Mouse (Mus musculus): Measurements from ENCODE around the gene Atp6v0b. TPM values are rescaled to one million over a fixed set of nuclear protein-coding genes. Genes with fewer than 3 reads are reported as not detected.

Gene Atp6v0b
- total and polyA plus RNA-seq, 2 experiments from 2014 or later = 216 to 356 TPM

DNA sequence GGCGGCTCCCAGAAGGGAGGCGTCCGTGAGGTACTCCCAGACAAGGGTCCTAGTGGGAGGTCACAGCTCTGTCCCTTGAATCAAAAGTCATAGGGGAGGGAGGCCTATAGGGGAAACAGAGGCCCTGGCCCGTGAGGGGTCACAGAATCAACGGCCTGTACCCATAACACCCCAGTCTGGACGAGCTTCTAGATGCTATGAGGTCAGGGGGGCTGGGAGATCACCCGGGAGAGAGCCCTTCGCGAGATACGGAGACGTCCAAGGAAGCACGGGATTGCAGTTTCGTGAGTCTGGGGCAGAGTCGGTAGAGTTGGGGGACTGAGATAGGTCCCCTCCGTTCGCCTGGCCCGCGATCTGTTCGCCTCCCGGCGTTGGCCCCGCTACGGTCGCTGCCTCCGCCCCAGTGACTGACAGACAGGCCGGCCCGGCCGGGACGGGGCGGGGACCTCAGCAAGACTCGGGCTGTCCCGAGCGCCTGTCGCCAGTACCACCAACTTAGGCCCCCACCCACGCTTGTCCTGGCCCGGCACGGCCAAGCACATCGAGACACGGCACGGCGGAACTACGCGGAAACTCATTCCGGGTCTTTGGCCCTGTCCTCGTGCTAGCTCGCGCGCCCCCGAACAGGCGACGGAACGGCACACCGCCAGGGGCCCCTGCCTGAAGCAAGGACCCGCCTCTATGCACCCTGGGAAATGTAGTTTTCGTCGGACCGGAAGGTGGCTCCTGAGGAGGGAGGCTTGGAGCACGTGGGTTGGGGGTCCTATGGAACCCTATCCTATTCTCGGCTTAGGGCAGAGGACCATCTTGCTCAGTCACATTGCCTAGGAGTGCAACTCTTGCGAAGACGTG is 27.7 kb upstream of the Atp6v0b start, which contains the start of gene Ipo13:
Gene Ipo13, minus strand, starts transcription at position 409 of the 852 bp plus-strand sequence.
- Histone ChIP-seq H3K4me3 (ENCODE audit: low read depth, low read length) (peak within 1 kb of the TSS; percentile 72), H3K4me2 (ENCODE audit: low read depth, low read length) (peak within 1 kb of the TSS; percentile 75), H3K27ac (ENCODE audit: low read depth) (peak within 1 kb of the TSS; percentile 83), H3K27me3 (ENCODE audit: control insufficient read depth, insufficient read depth, low read length) (no peaks in the 10 kb centered on the region), H3K9me3 (replicated peaks; ENCODE audit: control insufficient read depth, low read length) (no peaks in the 10 kb centered on the region), H3K36me3 (replicated peaks; ENCODE audit: control insufficient read depth, insufficient read depth, low read length) (peaks cover 17% of the 10 kb centered on the region), H3K9ac (replicated peaks; ENCODE audit: low read depth, low read length) (peak within 1 kb of the TSS; percentile 72), H3K4me1 (ENCODE audit: control insufficient read depth, insufficient read depth) (peaks cover 41% of the 10 kb centered on the region)
- peak; percentile 85 for DNase-seq (ENCODE audit: low spot score)
- WGBS = under 1% methylated on average over 60 of the region's 61 CpGs
- ATAC-seq (ENCODE audit: insufficient read depth, low read depth) = peak; percentile 88
- TF ChIP-seq CTCF (IDR thresholded peaks at IDR 0.05; ENCODE audit: low read depth) = 0 out of 2 replicates have a peak, but pooled peaks have one; percentile 20
- peak; percentile 87 for TF ChIP-seq EP300 (IDR thresholded peaks at IDR 0.05; ENCODE audit: low read depth)

DNA sequence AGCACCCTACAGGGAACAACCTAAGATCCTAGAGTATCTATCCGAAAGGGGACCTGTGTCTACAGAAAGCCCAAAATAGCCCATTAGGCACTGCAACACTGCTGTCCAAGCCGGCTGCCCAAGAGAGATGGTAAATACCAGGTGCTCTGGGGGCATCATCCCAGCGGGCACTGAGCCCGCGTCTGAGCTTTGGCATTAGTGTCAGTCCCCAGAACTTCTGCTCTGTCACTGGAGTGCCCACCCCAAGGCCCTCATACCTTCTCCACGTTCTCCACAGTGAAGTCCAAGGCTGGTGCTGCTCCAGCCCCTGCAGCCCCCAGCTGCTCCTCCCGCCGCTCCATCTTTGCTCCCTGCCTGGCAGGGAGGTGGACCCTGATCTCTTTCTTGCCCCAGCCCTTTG is 26.9 kb upstream of the Atp6v0b start:
- no peak for TF ChIP-seq CTCF (IDR thresholded peaks at IDR 0.05; ENCODE audit: low read depth)
- no peak for TF ChIP-seq EP300 (IDR thresholded peaks at IDR 0.05; ENCODE audit: low read depth)
- H3K9me3 ChIP-seq (replicated peaks; ENCODE audit: control insufficient read depth, low read length) = no peaks in the 10 kb centered on the region
- H3K36me3 ChIP-seq (replicated peaks; ENCODE audit: control insufficient read depth, insufficient read depth, low read length) = peaks cover 17% of the 10 kb centered on the region
- H3K4me2 ChIP-seq (ENCODE audit: low read depth, low read length) = peak overlapping the region; percentile 75
- no peaks in the 10 kb centered on the region for H3K27me3 ChIP-seq (ENCODE audit: control insufficient read depth, insufficient read depth, low read length)
- ATAC-seq (ENCODE audit: insufficient read depth, low read depth) (no peak), DNase-seq (ENCODE audit: low spot score) (no peak)
- 11% methylated on average over 8 of the region's 8 CpGs for WGBS
- H3K27ac ChIP-seq (ENCODE audit: low read depth) = no peak overlapping the region
- peaks cover 49% of the 10 kb centered on the region for H3K4me1 ChIP-seq (ENCODE audit: control insufficient read depth, insufficient read depth)
- H3K4me3 ChIP-seq (ENCODE audit: low read depth, low read length) = peak overlapping the region; percentile 72
- peak overlapping the region; percentile 72 for H3K9ac ChIP-seq (replicated peaks; ENCODE audit: low read depth, low read length)

DNA sequence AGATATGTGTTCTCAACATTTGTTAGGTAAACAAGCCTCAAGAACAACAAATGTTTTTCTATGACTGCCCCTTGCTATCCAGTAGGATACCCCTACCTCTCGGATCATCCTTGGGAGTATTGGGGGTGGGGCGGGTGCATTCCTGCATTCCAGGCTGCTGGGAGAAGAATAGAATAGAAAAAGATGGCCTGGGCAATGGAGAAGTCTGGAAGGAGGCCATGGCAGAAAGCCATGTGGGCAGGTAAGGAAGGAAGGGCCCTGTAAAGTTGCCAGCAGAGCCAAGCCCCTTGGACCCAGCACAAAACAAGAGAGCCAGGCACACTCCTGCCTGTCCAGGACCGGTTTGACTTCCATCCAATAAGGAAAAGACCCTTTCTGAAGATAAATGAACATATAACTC is 26.3 kb upstream of the Atp6v0b start:
- Histone ChIP-seq H3K4me2 (ENCODE audit: low read depth, low read length) (peak overlapping the region; percentile 75), H3K27me3 (ENCODE audit: control insufficient read depth, insufficient read depth, low read length) (no peaks in the 10 kb centered on the region), H3K27ac (ENCODE audit: low read depth) (no peak overlapping the region), H3K9me3 (replicated peaks; ENCODE audit: control insufficient read depth, low read length) (no peaks in the 10 kb centered on the region), H3K36me3 (replicated peaks; ENCODE audit: control insufficient read depth, insufficient read depth, low read length) (peaks cover 17% of the 10 kb centered on the region), H3K4me3 (ENCODE audit: low read depth, low read length) (0 out of 2 replicates have a peak overlapping the region, but pooled peaks have one; percentile 72), H3K4me1 (ENCODE audit: control insufficient read depth, insufficient read depth) (peaks cover 48% of the 10 kb centered on the region), H3K9ac (replicated peaks; ENCODE audit: low read depth, low read length) (no peak overlapping the region)
- ATAC-seq (ENCODE audit: insufficient read depth, low read depth) (no peak), DNase-seq (ENCODE audit: low spot score) (no peak)
- WGBS = 41% methylated on average over 3 of the region's 3 CpGs
- TF ChIP-seq CTCF (IDR thresholded peaks at IDR 0.05; ENCODE audit: low read depth) (no peak), EP300 (IDR thresholded peaks at IDR 0.05; ENCODE audit: low read depth) (no peak)

DNA sequence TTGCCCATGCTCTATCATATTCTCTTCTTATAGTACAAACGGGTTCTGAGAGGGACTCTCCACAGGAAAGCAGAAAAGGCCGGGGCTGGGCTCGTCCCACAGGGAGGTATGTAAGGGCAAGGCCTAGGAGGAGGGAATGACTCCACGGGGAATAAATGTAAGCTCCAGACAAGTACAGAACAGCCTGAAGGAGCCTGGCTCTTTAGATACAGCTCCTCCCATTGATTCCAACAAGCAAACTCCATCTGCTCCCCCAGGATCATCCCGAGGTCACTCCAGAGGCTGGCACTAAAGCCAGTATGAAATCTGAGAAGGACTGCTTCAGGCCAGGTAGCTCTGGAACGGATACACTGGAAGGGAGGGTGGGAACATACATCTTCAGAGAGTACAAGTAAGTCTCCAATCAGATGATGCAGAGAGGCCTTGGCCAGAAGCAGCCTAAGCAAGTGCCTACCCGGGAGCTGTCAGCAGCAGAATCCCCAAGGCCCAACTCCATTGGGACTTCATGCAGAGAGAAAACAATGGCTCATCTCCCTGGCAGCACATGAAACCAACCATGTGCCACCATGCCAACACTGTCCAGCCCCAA is 25.6 kb upstream of the Atp6v0b start:
- Histone ChIP-seq H3K4me3 (ENCODE audit: low read depth, low read length) (no peak overlapping the region), H3K36me3 (replicated peaks; ENCODE audit: control insufficient read depth, insufficient read depth, low read length) (peaks cover 17% of the 10 kb centered on the region), H3K4me1 (ENCODE audit: control insufficient read depth, insufficient read depth) (peaks cover 41% of the 10 kb centered on the region), H3K27ac (ENCODE audit: low read depth) (no peak overlapping the region), H3K9ac (replicated peaks; ENCODE audit: low read depth, low read length) (0 out of 2 replicates have a peak overlapping the region, but pooled peaks have one; percentile 9), H3K4me2 (ENCODE audit: low read depth, low read length) (peak overlapping the region; percentile 75; the same call in 1 of the 2 replicates), H3K27me3 (ENCODE audit: control insufficient read depth, insufficient read depth, low read length) (no peaks in the 10 kb centered on the region), H3K9me3 (replicated peaks; ENCODE audit: control insufficient read depth, low read length) (no peaks in the 10 kb centered on the region)
- TF ChIP-seq CTCF (IDR thresholded peaks at IDR 0.05; ENCODE audit: low read depth) = no peak
- no peak for TF ChIP-seq EP300 (IDR thresholded peaks at IDR 0.05; ENCODE audit: low read depth)
- ATAC-seq (ENCODE audit: insufficient read depth, low read depth) (no peak), DNase-seq (ENCODE audit: low spot score) (no peak)
- 54% methylated on average over 7 of the region's 7 CpGs for WGBS

DNA sequence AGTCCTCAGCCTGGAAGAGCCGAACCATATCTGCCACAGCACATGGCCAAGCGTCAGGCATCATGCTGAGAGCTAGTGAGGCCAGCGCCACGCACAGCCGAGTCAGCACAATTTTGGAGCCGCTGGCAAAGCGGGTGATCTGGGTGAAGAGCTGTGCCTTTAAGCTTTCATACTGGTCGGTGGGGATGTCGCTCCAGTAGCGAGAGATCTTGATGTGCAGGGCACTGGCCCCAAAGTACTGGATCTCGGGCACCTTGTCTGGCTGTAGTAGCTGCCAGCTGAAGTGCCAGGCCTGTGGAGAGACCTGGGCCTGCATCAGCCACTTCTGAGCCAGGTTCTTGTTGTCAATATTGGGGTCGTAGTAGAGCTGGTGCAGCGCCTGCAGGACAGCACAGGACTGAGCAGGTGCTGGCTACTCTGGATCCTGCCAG is 25.0 kb upstream of the Atp6v0b start:
- Histone ChIP-seq H3K9me3 (replicated peaks; ENCODE audit: control insufficient read depth, low read length) (no peaks in the 10 kb centered on the region), H3K9ac (replicated peaks; ENCODE audit: low read depth, low read length) (no peak overlapping the region), H3K4me3 (ENCODE audit: low read depth, low read length) (no peak overlapping the region), H3K27me3 (ENCODE audit: control insufficient read depth, insufficient read depth, low read length) (no peaks in the 10 kb centered on the region), H3K36me3 (replicated peaks; ENCODE audit: control insufficient read depth, insufficient read depth, low read length) (peaks cover 17% of the 10 kb centered on the region), H3K4me2 (ENCODE audit: low read depth, low read length) (no peak overlapping the region), H3K27ac (ENCODE audit: low read depth) (no peak overlapping the region), H3K4me1 (ENCODE audit: control insufficient read depth, insufficient read depth) (peaks cover 36% of the 10 kb centered on the region)
- TF ChIP-seq EP300 (IDR thresholded peaks at IDR 0.05; ENCODE audit: low read depth) (no peak), CTCF (IDR thresholded peaks at IDR 0.05; ENCODE audit: low read depth) (no peak)
- DNase-seq (ENCODE audit: low spot score) = no peak
- 93% methylated on average over 13 of the region's 13 CpGs for WGBS
- ATAC-seq (ENCODE audit: insufficient read depth, low read depth) = no peak

All from heart, postnatal 0 days (tissue).